Mouse (Mus musculus) ES-E14 (cell line): ENCODE measurements at regions not wholly inside any gene's neighbourhood (a gene's known extent, or its start where the extent isn't known, plus 50 kb on each side); places are given as distances from the start of the nearest gene placed in this dataset.

Source experiments
- CHD2 ChIP-seq: IDR thresholded peaks from 2 replicates; pipeline ENCODE4 v1.6.1; 2014; ENCODE audit warnings: mild to moderate bottlenecking, low read depth, low read length, inconsistent platforms
- HCFC1 ChIP-seq: IDR thresholded peaks from 2 replicates; pipeline ENCODE4 v1.6.1; 2012; ENCODE audit warnings: low read length, inconsistent platforms, borderline replicate concordance; ENCODE audit not compliant: insufficient read depth
- MAFK ChIP-seq: IDR thresholded peaks from 2 replicates; pipeline ENCODE4 v1.6.1; 2014; ENCODE audit warnings: mild to moderate bottlenecking, low read depth, low read length, inconsistent platforms; ENCODE audit not compliant: insufficient read depth
- ZC3H11A ChIP-seq: IDR thresholded peaks from 2 replicates; pipeline ENCODE4 v1.6.1; 2012; ENCODE audit warnings: low read depth, mild to moderate bottlenecking, inconsistent platforms, low read length, borderline replicate concordance
- ZNF384 ChIP-seq: IDR thresholded peaks from 2 replicates; pipeline ENCODE4 v1.6.1; 2012; ENCODE audit warnings: low read depth, low read length, inconsistent platforms

GRCm38 (mm10) chr12:70555723-70556122, 102.8 kb downstream of the Tmx1 start:
- TF ChIP-seq ZC3H11A: no peak
- no peak for TF ChIP-seq ZNF384
- TF ChIP-seq HCFC1: no peak
- TF ChIP-seq MAFK: no peak
- TF ChIP-seq CHD2: no peak
